Mouse (Mus musculus): ENCODE measurements at regions not wholly inside any gene's neighbourhood (a gene's known extent, or its start where the extent isn't known, plus 50 kb on each side); places are given as distances from the start of the nearest gene placed in this dataset.

GRCm38 (mm10) chr13:85437875-85438274, 148.9 kb upstream of the Rasa1 start:
- DNase-seq (ENCODE audit: low read depth in 3 of 3, low spot score in 3 of 3), result no peak
- ATAC-seq (ENCODE audit: insufficient read depth), result no peak
- Histone ChIP-seq H3K4me2 (ENCODE audit: low read depth) (no peak overlapping the region), H3K4me3 (ENCODE audit: insufficient read depth in 1 of 2, low read depth in 2 of 2, low read length in 2 of 2) (no peak overlapping the region), H3K9me3 (ENCODE audit: control insufficient read depth, low read length) (no peaks in the 10 kb centered on the region), H3K9ac (replicated peaks) (no peak overlapping the region), H3K27ac (no peak overlapping the region), H3K27me3 (ENCODE audit: control insufficient read depth, insufficient read depth, low read length) (no peaks in the 10 kb centered on the region), H3K36me3 (replicated peaks; ENCODE audit: control insufficient read depth, insufficient read depth, low read depth) (no peaks in the 10 kb centered on the region), H3K4me1 (replicated peaks; ENCODE audit: control insufficient read depth in 2 of 2, insufficient read depth in 2 of 2, low read length in 1 of 2) (no peaks in the 10 kb centered on the region)
- TF ChIP-seq CTCF (IDR thresholded peaks at IDR 0.05; ENCODE audit: low read depth), result no peak
- TF ChIP-seq EP300 (IDR thresholded peaks at IDR 0.05; ENCODE audit: low read depth), result no peak

DNA sequence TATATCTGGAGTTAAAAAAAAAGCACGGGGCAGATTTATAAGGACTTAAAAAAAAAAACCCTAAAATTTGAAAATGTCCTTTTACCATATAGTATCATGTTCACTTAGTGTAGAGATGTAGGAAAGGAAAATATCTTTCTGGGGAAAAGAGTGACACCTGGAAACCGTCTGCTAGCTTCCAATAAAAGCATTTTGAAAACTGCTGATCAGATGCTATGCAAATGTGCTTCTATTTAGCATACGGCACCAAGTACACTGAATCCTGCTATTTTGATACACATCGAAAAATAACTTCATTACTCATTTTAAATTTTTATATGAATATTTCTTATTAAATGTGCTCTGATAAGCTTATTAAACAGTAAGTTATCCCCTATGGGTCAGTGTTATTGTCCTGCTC, 148.1 kb upstream of the Rasa1 start:
- TF ChIP-seq EP300 (IDR thresholded peaks at IDR 0.05; ENCODE audit: low read depth) (no peak), CTCF (IDR thresholded peaks at IDR 0.05; ENCODE audit: low read depth) (no peak)
- Histone ChIP-seq H3K27me3 (ENCODE audit: control insufficient read depth, insufficient read depth, low read length) (no peaks in the 10 kb centered on the region), H3K9ac (replicated peaks) (no peak overlapping the region), H3K9me3 (ENCODE audit: control insufficient read depth, low read length) (no peaks in the 10 kb centered on the region), H3K36me3 (replicated peaks; ENCODE audit: control insufficient read depth, insufficient read depth, low read depth) (no peaks in the 10 kb centered on the region), H3K4me3 (ENCODE audit: insufficient read depth in 1 of 2, low read depth in 2 of 2, low read length in 2 of 2) (no peak overlapping the region), H3K4me1 (replicated peaks; ENCODE audit: control insufficient read depth in 2 of 2, insufficient read depth in 2 of 2, low read length in 1 of 2) (no peaks in the 10 kb centered on the region), H3K4me2 (ENCODE audit: low read depth) (no peak overlapping the region), H3K27ac (no peak overlapping the region)
- WGBS (ENCODE audit: insufficient replicate concordance), result 65% methylated on average over 4 of the region's 4 CpGs
- ATAC-seq (ENCODE audit: insufficient read depth) (no peak), DNase-seq (ENCODE audit: low read depth in 3 of 3, low spot score in 3 of 3) (no peak)

- WGBS (ENCODE audit: insufficient replicate concordance), result 45% methylated on average over 1 of the region's 1 CpGs
- no peak overlapping the region for H3K4me2 ChIP-seq (ENCODE audit: low read depth)
- no peaks in the 10 kb centered on the region for H3K9me3 ChIP-seq (ENCODE audit: control insufficient read depth, low read length)
These were observed 147.3 kb upstream of the Rasa1 start for GRCm38 (mm10) chr13:85436254-85436653.

GRCm38 (mm10) chr13:85430821-85431220, 141.9 kb upstream of the Rasa1 start:
- WGBS (ENCODE audit: insufficient replicate concordance), result 51% methylated on average over 2 of the region's 2 CpGs
- no peak overlapping the region for H3K27ac ChIP-seq
- no peaks in the 10 kb centered on the region for H3K9me3 ChIP-seq (ENCODE audit: control insufficient read depth, low read length)
- ATAC-seq (ENCODE audit: insufficient read depth) (no peak), DNase-seq (ENCODE audit: low read depth in 3 of 3, low spot score in 3 of 3) (no peak)
- TF ChIP-seq EP300 (IDR thresholded peaks at IDR 0.05; ENCODE audit: low read depth), result no peak
- H3K4me1 ChIP-seq (replicated peaks; ENCODE audit: control insufficient read depth in 2 of 2, insufficient read depth in 2 of 2, low read length in 1 of 2), result no peaks in the 10 kb centered on the region
- no peak overlapping the region for H3K4me2 ChIP-seq (ENCODE audit: low read depth)
- no peak overlapping the region for H3K4me3 ChIP-seq (ENCODE audit: insufficient read depth in 1 of 2, low read depth in 2 of 2, low read length in 2 of 2)
- H3K9ac ChIP-seq (replicated peaks), result no peak overlapping the region
- no peaks in the 10 kb centered on the region for H3K36me3 ChIP-seq (replicated peaks; ENCODE audit: control insufficient read depth, insufficient read depth, low read depth)
- H3K27me3 ChIP-seq (ENCODE audit: control insufficient read depth, insufficient read depth, low read length), result no peaks in the 10 kb centered on the region

More at GRCm38 (mm10) chr13:85436254-85436653, 147.3 kb upstream of the Rasa1 start:
- H3K9ac ChIP-seq (replicated peaks), result no peak overlapping the region
- H3K4me1 ChIP-seq (replicated peaks; ENCODE audit: control insufficient read depth in 2 of 2, insufficient read depth in 2 of 2, low read length in 1 of 2), result no peaks in the 10 kb centered on the region
- ATAC-seq (ENCODE audit: insufficient read depth), result no peak
- DNase-seq (ENCODE audit: low read depth in 3 of 3, low spot score in 3 of 3), result no peak
- no peaks in the 10 kb centered on the region for H3K36me3 ChIP-seq (replicated peaks; ENCODE audit: control insufficient read depth, insufficient read depth, low read depth)
- H3K27me3 ChIP-seq (ENCODE audit: control insufficient read depth, insufficient read depth, low read length), result no peaks in the 10 kb centered on the region
- TF ChIP-seq CTCF (IDR thresholded peaks at IDR 0.05; ENCODE audit: low read depth), result no peak
- TF ChIP-seq EP300 (IDR thresholded peaks at IDR 0.05; ENCODE audit: low read depth), result no peak
- H3K27ac ChIP-seq, result no peak overlapping the region
- H3K4me3 ChIP-seq (ENCODE audit: insufficient read depth in 1 of 2, low read depth in 2 of 2, low read length in 2 of 2), result no peak overlapping the region

- Histone ChIP-seq H3K4me3 (ENCODE audit: insufficient read depth in 1 of 2, low read depth in 2 of 2, low read length in 2 of 2) (no peak overlapping the region), H3K9ac (replicated peaks) (no peak overlapping the region), H3K4me2 (ENCODE audit: low read depth) (no peak overlapping the region), H3K4me1 (replicated peaks; ENCODE audit: control insufficient read depth in 2 of 2, insufficient read depth in 2 of 2, low read length in 1 of 2) (no peaks in the 10 kb centered on the region), H3K9me3 (ENCODE audit: control insufficient read depth, low read length) (no peaks in the 10 kb centered on the region), H3K27ac (no peak overlapping the region), H3K27me3 (ENCODE audit: control insufficient read depth, insufficient read depth, low read length) (no peaks in the 10 kb centered on the region), H3K36me3 (replicated peaks; ENCODE audit: control insufficient read depth, insufficient read depth, low read depth) (no peaks in the 10 kb centered on the region)
- WGBS (ENCODE audit: insufficient replicate concordance), result 37% methylated on average over 3 of the region's 3 CpGs
- ATAC-seq (ENCODE audit: insufficient read depth) (no peak), DNase-seq (ENCODE audit: low read depth in 3 of 3, low spot score in 3 of 3) (no peak)
- TF ChIP-seq EP300 (IDR thresholded peaks at IDR 0.05; ENCODE audit: low read depth), result no peak
- no peak for TF ChIP-seq CTCF (IDR thresholded peaks at IDR 0.05; ENCODE audit: low read depth)
These were observed 141.1 kb upstream of the Rasa1 start for GRCm38 (mm10) chr13:85430040-85430439.

- H3K4me3 ChIP-seq (ENCODE audit: insufficient read depth in 1 of 2, low read depth in 2 of 2, low read length in 2 of 2), result no peak overlapping the region
- ATAC-seq (ENCODE audit: insufficient read depth) (no peak), DNase-seq (ENCODE audit: low read depth in 3 of 3, low spot score in 3 of 3) (no peak)
- no peak overlapping the region for H3K27ac ChIP-seq
- no peaks in the 10 kb centered on the region for H3K4me1 ChIP-seq (replicated peaks; ENCODE audit: control insufficient read depth in 2 of 2, insufficient read depth in 2 of 2, low read length in 1 of 2)
- 50% methylated on average over 1 of the region's 1 CpGs for WGBS (ENCODE audit: insufficient replicate concordance)
- H3K27me3 ChIP-seq (ENCODE audit: control insufficient read depth, insufficient read depth, low read length), result no peaks in the 10 kb centered on the region
- H3K9me3 ChIP-seq (ENCODE audit: control insufficient read depth, low read length), result no peaks in the 10 kb centered on the region
- H3K36me3 ChIP-seq (replicated peaks; ENCODE audit: control insufficient read depth, insufficient read depth, low read depth), result no peaks in the 10 kb centered on the region
- TF ChIP-seq CTCF (IDR thresholded peaks at IDR 0.05; ENCODE audit: low read depth), result no peak
- TF ChIP-seq EP300 (IDR thresholded peaks at IDR 0.05; ENCODE audit: low read depth), result no peak
- H3K4me2 ChIP-seq (ENCODE audit: low read depth), result no peak overlapping the region
- no peak overlapping the region for H3K9ac ChIP-seq (replicated peaks)
These were observed 129.7 kb upstream of the Rasa1 start for GRCm38 (mm10) chr13:85418671-85419070.

All from liver, embryonic 14.5 days (tissue).